Mouse (Mus musculus) erythroblast, embryonic 14.5 days (primary cell): ENCODE measurements around the gene Prcc.

Experiments used
- GATA1 ChIP-seq: IDR thresholded peaks from 2 replicates; pipeline ENCODE4 v1.6.1; 2012; ENCODE audit warnings: low read length, inconsistent platforms, mixed read lengths
- TAL1 ChIP-seq: IDR thresholded peaks from 3 replicates; pipeline ENCODE4 v1.6.1; 2012; ENCODE audit warnings: low read length, inconsistent platforms, mixed read lengths

GRCm38 (mm10) chr3:87913491-87913890 is 28.1 kb upstream of the Prcc start:
- TF ChIP-seq GATA1 (no peak), TAL1 (no peak)
